Mouse (Mus musculus) layer of hippocampus, postnatal 10 days (tissue): ENCODE measurements at regions not wholly inside any gene's neighbourhood (a gene's known extent, or its start where the extent isn't known, plus 50 kb on each side); places are given as distances from the start of the nearest gene placed in this dataset.

ENCODE experiments used
- DNase-seq, 2 experiments: peaks; one replicate each; pipeline ENCODE4 v3.0.0; 2021; ENCODE audit warnings: low spot score in 2 of 2

- no peak for DNase-seq
These were observed 66.2 kb downstream of the Isl1 start for GRCm38 (mm10) chr13:116243272-116243784.

GRCm38 (mm10) chr13:116215101-116215500 is 94.4 kb downstream of the Isl1 start:
- peak in 1 of 2 experiments; percentile 14 for DNase-seq

- no peak for DNase-seq
These were observed 95.4 kb downstream of the Isl1 start for GRCm38 (mm10) chr13:116213843-116214829.

GRCm38 (mm10) chr13:116201177-116201920 is 108.1 kb downstream of the Isl1 start:
- no peak for DNase-seq

- DNase-seq, result no peak
These were observed 122.4 kb downstream of the Isl1 start for GRCm38 (mm10) chr13:116187059-116187458.

- DNase-seq, result no peak
These were observed 131.7 kb downstream of the Isl1 start for GRCm38 (mm10) chr13:116177781-116178180.

- no peak for DNase-seq
These were observed 134.5 kb downstream of the Isl1 start for GRCm38 (mm10) chr13:116174976-116175375.

GRCm38 (mm10) chr13:116173866-116174265 is 135.6 kb downstream of the Isl1 start:
- DNase-seq, result no peak

GRCm38 (mm10) chr13:116143022-116143421 is 166.5 kb downstream of the Isl1 start:
- no peak for DNase-seq

- no peak for DNase-seq
These were observed 190.8 kb downstream of the Isl1 start for GRCm38 (mm10) chr13:116118664-116119063.

- DNase-seq, result peak in 1 of 2 experiments; percentile 5
These were observed 198.3 kb downstream of the Isl1 start for GRCm38 (mm10) chr13:116111032-116111808.

- no peak for DNase-seq
These were observed 198.9 kb downstream of the Isl1 start for GRCm38 (mm10) chr13:116110578-116110977.

- DNase-seq, result no peak
These were observed 221.8 kb downstream of the Isl1 start for GRCm38 (mm10) chr13:116087541-116088308.

GRCm38 (mm10) chr13:116087140-116087539 is 222.3 kb downstream of the Isl1 start:
- DNase-seq, result no peak

- no peak for DNase-seq
These were observed 252.4 kb downstream of the Isl1 start for GRCm38 (mm10) chr13:116056976-116057647.

GRCm38 (mm10) chr13:116056112-116056652 is 253.3 kb downstream of the Isl1 start:
- no peak for DNase-seq

- no peak for DNase-seq
These were observed 273.3 kb downstream of the Isl1 start for GRCm38 (mm10) chr13:116036166-116036565.

GRCm38 (mm10) chr13:116030152-116030720 is 279.3 kb downstream of the Isl1 start:
- DNase-seq, result no peak

- DNase-seq, result no peak
These were observed 280.9 kb downstream of the Isl1 start for GRCm38 (mm10) chr13:116028583-116028982.
